Mouse (Mus musculus) spleen, adult 2 months (tissue): ENCODE results near the gene Smarcad1. TPM values are rescaled to one million over a fixed set of nuclear protein-coding genes. Genes with fewer than 3 reads are reported as not detected.
"Not testable (repeated sequence)": the region's sequence is repeated elsewhere in the genome, so short reads cannot be mapped to it uniquely, and the experiment has no call there.

Experiments
- DNase-seq, 2 experiments: peaks; one replicate each; pipeline versions ENCODE4 v3.0.0 to v3.0.0-alpha.2; 2012 to 2021; ENCODE audit warnings: low spot score in 2 of 2, low read depth in 1 of 2
- H3K27ac ChIP-seq: fragments of 200-500 bp; 2 replicates; pipeline ENCODE4 v1.5.1; 2012; ENCODE audit warnings: low read length, inconsistent platforms; ENCODE audit not compliant: insufficient read depth
- H3K27me3 ChIP-seq: fragments of 200-500 bp; 2 replicates; pipeline ENCODE4 v1.6.1; 2012; ENCODE audit warnings: mild to moderate bottlenecking, moderate library complexity, low read length, inconsistent platforms; ENCODE audit not compliant: control insufficient read depth, insufficient read depth
- H3K36me3 ChIP-seq: fragments of 200-500 bp; 2 replicates; pipeline ENCODE4 v1.6.1; 2012; ENCODE audit warnings: mild to moderate bottlenecking, low read length, inconsistent platforms; ENCODE audit not compliant: control insufficient read depth, insufficient read depth
- H3K4me1 ChIP-seq: fragments of 200-500 bp; 2 replicates; pipeline ENCODE4 v1.6.1; 2011; ENCODE audit warnings: inconsistent platforms; ENCODE audit not compliant: control insufficient read depth, insufficient read depth, insufficient read length
- H3K4me3 ChIP-seq: fragments of 200-500 bp; 2 replicates; pipeline ENCODE4 v1.5.1; 2011; ENCODE audit warnings: mild to moderate bottlenecking, inconsistent platforms; ENCODE audit not compliant: insufficient read depth, insufficient read length; ENCODE audit errors: extremely low read depth
- CTCF ChIP-seq: fragments of 200-500 bp; IDR thresholded peaks from 2 replicates; pipeline ENCODE4 v1.5.1; 2011; ENCODE audit warnings: mild to moderate bottlenecking, inconsistent platforms; ENCODE audit not compliant: insufficient read depth, insufficient read length, insufficient replicate concordance; ENCODE audit errors: extremely low read depth
- POLR2A ChIP-seq: fragments of 200-500 bp; IDR thresholded peaks from 2 replicates; pipeline ENCODE4 v1.6.1; 2011; ENCODE audit warnings: low read depth, low read length, inconsistent platforms
- WGBS: fragments of 180-500 bp; shearing (Covaris S2); methylation state at CpG from one replicate; pipeline ENCODE4 v1.1.7; 2018; 5-methylcytosine and 5-hydroxymethylcytosine counted together
- polyA plus RNA-seq: library from polyadenylated mRNA; depleted of rRNA; stranded (reverse); fragments of >200 nt; gene quantifications from 2 replicates; pipeline ENCODE4 v1.2.3, GENCODE M21; 2012

Gene Smarcad1
- polyA plus RNA-seq, 1 experiment, result 6.0 TPM

DNA sequence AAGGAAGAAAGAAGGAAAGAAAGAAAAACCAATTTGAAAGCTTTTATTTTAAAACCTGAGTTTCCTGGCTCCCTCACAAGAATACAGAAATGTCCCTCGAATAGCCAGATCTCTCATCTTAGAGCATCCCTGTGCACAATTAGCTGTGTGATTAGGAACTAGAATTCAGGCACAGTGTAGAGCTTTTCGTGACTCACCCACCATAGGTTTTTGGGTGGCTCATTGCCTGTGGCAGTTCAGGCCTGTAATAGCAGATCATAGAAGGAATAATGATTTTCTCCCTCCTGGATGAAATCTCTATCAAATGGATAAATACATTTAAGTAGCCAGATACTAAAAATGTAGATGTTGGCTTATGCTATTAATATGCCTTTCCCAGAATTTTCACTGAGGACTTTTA, 6.9 kb upstream of the Smarcad1 start:
- no peak for TF ChIP-seq POLR2A
- Histone ChIP-seq H3K4me1 (no peaks in the 10 kb centered on the region), H3K4me3 (no peak overlapping the region), H3K36me3 (no peaks in the 10 kb centered on the region), H3K27ac (no peak overlapping the region), H3K27me3 (no peaks in the 10 kb centered on the region)
- WGBS, result 86% methylated on average over 2 of the region's 2 CpGs
- no peak for DNase-seq

DNA sequence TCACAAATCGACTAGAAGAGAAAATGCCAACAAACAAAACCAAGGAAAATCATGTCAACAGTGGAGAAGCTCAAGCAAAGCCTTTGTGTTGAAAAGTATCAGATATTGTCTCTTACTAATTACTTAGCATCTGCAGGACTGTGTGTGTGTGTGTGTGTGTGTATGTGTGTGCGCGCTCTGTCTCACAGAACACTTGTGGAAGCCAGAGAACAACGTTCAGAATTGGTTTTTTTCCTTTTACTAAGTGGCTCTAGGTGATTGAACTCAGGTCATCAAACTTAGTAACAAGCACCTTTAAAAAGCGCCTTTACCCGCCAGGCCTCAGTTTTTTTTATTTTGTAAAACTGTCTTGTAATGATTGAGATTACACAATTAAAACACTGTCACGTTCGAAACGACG, 451 bp upstream of the Smarcad1 start:
- Histone ChIP-seq H3K4me3 (peak overlapping the region; percentile 99; the same call in 1 of the 2 replicates), H3K27me3 (no peaks in the 10 kb centered on the region), H3K27ac (no peak overlapping the region), H3K36me3 (peaks cover 7% of the 10 kb centered on the region; the same call in 1 of the 2 replicates), H3K4me1 (no peaks in the 10 kb centered on the region; the same call in 1 of the 2 replicates)
- DNase-seq, result no peak
- 36% methylated on average over 10 of the region's 10 CpGs for whole genome bisulfite sequencing
- TF ChIP-seq CTCF (no peak), POLR2A (no peak)

DNA sequence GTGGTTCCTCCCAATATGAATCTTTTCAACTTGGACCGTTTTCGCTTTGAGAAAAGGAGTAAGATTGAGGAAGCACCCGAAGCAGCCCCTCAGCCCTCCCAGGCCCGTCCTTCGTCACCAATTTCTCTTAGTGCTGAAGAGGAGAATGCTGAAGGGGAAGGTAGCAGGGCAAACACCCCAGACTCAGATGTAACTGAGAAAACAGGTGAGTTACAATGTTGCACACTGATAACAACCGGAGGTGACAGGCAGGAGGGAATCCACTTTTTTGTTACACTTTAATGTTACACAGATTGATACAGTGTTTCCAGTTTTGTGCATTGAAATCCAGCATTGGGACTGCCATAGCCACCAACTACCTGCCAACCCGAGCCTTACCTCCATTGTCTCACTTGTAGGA, 858 bp downstream of the Smarcad1 start:
- WGBS, result 8% methylated on average over 7 of the region's 7 CpGs

DNA sequence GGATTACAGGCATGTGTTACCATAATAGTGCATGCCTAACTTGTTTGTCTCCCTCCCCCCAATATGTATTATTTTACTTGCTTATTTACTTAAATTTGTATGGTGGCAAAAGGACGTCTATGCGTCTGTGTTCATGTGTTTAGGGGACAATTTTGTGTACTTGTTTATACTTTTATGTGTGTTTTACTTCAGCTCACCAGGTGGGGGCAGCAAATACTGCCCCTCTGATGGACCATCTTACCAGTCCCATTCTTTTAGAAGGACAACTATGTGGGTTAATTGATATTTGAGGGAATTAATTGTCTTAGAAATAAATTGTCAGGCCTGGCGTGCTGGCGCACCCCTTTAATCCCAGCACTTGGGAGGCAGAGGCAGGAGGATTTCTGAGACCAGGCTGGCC, 6.7 kb downstream of the Smarcad1 start:
- no peak overlapping the region for H3K27ac ChIP-seq
- WGBS, result 86% methylated on average over 4 of the region's 4 CpGs
- H3K36me3 ChIP-seq, result peaks cover 10% of the 10 kb centered on the region
- no peaks in the 10 kb centered on the region for H3K27me3 ChIP-seq
- H3K4me1 ChIP-seq, result no peaks in the 10 kb centered on the region
- no peak overlapping the region for H3K4me3 ChIP-seq
- TF ChIP-seq POLR2A (no peak), CTCF (no peak)
- no peak for DNase-seq

More for the DNA sequence above, 858 bp downstream of the Smarcad1 start:
- Histone ChIP-seq H3K36me3 (peaks cover 7% of the 10 kb centered on the region; the same call in 1 of the 2 replicates), H3K27me3 (no peaks in the 10 kb centered on the region), H3K27ac (peak overlapping the region; percentile 95), H3K4me1 (no peaks in the 10 kb centered on the region; the same call in 1 of the 2 replicates), H3K4me3 (peak overlapping the region; percentile 99)
- no peak for DNase-seq
- no peak for TF ChIP-seq POLR2A
- no peak for TF ChIP-seq CTCF

DNA sequence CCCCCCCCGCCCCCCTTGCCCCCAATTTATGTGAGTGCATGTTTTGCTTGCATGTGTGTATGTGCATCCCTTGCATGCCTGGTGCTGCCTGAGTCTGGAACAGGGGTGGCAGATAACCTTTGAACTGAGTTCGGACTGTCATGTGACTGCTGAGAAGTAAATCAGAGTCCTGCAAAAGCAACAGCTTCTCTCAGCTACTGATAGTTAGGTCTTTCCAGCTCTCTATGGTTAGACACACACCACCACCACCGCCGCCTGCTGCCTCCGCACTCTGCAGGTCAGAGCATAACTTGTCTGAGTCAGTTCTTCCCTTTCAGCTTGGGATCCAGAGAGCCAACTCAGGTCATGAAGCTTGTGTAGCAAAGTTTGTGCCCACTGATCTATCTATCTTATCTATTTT, 14.2 kb downstream of the Smarcad1 start:
- TF ChIP-seq CTCF (no peak), POLR2A (no peak)
- Histone ChIP-seq H3K4me1 (no peaks in the 10 kb centered on the region), H3K27ac (no peak overlapping the region), H3K27me3 (no peaks in the 10 kb centered on the region), H3K36me3 (peaks cover 22% of the 10 kb centered on the region), H3K4me3 (no peak overlapping the region)
- WGBS, result 93% methylated on average over 5 of the region's 5 CpGs
- no peak for DNase-seq

DNA sequence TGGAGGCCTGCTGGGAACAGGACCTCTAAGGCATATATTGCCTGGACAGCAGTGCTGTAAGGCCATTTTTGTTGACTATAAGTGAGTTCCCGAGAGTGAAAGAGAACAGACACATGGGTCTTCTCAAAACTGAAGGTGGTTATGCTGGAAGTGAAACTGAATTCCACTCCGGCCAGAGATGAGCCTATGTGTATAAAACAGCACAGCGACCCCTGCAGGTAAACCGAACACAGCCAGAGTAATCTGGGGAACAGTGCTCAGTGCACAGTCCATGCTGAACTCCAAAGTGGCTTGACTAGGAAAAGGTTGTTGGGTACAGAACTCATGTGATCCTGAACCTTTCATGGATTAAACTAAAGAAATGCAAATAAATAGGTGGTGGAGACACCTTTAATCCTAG, 14.8 kb downstream of the Smarcad1 start:
- not testable (repeated sequence) for H3K4me1 ChIP-seq, H3K4me3 ChIP-seq, H3K27me3 ChIP-seq, H3K27ac ChIP-seq, DNase-seq
- H3K36me3 ChIP-seq, result peaks cover 22% of the 10 kb centered on the region
- WGBS, result 75% methylated on average over 4 of the region's 4 CpGs

DNA sequence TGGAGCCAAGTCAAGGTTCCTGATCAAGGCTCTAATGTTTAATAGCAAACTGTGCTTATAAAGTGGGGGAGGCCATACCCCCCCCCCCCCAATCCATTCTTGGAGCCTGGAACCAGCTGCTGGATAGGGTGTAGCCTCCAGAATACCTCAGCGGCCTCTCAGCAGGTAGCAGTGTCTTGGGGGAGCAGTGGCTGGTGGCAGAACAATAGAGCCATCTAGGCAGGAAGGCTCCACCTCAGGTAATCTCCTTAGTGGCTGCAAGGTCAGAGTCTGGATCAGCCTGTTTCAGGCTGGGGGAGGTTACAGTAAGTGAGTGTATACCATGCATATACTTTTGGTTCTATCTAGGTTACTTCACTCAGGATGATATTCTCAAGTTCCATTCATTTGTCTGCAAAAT, 18.7 kb downstream of the Smarcad1 start:
- WGBS, result 93% methylated on average over 1 of the region's 1 CpGs
- H3K27me3 ChIP-seq, result no peaks in the 10 kb centered on the region
- no peaks in the 10 kb centered on the region for H3K4me1 ChIP-seq
- TF ChIP-seq CTCF, result no peak
- TF ChIP-seq POLR2A, result no peak
- no peak overlapping the region for H3K4me3 ChIP-seq
- no peak overlapping the region for H3K27ac ChIP-seq
- H3K36me3 ChIP-seq, result peaks cover 19% of the 10 kb centered on the region
- DNase-seq, result no peak
